Mouse (Mus musculus) cortical plate, adult 2 months (tissue): ENCODE results near the gene Tmem243. TPM values are rescaled to one million over a fixed set of nuclear protein-coding genes. Genes with fewer than 3 reads are reported as not detected.

Experiments used
- H3K27ac ChIP-seq: fragments of 200-500 bp; 2 replicates; pipeline ENCODE4 v1.5.1; 2012; ENCODE audit warnings: low read length, control low read depth, inconsistent platforms; ENCODE audit not compliant: insufficient read depth
- H3K4me1 ChIP-seq: fragments of 200-500 bp; 2 replicates; pipeline ENCODE4 v1.6.1; 2011; ENCODE audit warnings: low read length; ENCODE audit not compliant: control insufficient read depth, insufficient read depth
- H3K4me3 ChIP-seq: fragments of 200-500 bp; 2 replicates; pipeline ENCODE4 v1.5.1; 2011; ENCODE audit warnings: mild to moderate bottlenecking, low read length, control low read depth; ENCODE audit not compliant: insufficient read depth
- CTCF ChIP-seq: fragments of 200-500 bp; IDR thresholded peaks from 2 replicates; pipeline ENCODE4 v1.5.1; 2011; ENCODE audit warnings: mild to moderate bottlenecking, control low read depth, low read length; ENCODE audit not compliant: insufficient read depth; ENCODE audit errors: extremely low read depth
- POLR2A ChIP-seq: fragments of 200-500 bp; IDR thresholded peaks from 2 replicates; pipeline ENCODE4 v1.6.1; 2011; ENCODE audit warnings: mild to moderate bottlenecking, low read length, control low read depth; ENCODE audit not compliant: insufficient read depth; ENCODE audit errors: extremely low read depth
- polyA plus RNA-seq: library from polyadenylated mRNA; depleted of rRNA; stranded (reverse); fragments of >200 nt; gene quantifications from 2 replicates; pipeline ENCODE4 v1.2.3, GENCODE M21; 2012

Gene Tmem243
- polyA plus RNA-seq, 1 experiment = 22.7 TPM

DNA sequence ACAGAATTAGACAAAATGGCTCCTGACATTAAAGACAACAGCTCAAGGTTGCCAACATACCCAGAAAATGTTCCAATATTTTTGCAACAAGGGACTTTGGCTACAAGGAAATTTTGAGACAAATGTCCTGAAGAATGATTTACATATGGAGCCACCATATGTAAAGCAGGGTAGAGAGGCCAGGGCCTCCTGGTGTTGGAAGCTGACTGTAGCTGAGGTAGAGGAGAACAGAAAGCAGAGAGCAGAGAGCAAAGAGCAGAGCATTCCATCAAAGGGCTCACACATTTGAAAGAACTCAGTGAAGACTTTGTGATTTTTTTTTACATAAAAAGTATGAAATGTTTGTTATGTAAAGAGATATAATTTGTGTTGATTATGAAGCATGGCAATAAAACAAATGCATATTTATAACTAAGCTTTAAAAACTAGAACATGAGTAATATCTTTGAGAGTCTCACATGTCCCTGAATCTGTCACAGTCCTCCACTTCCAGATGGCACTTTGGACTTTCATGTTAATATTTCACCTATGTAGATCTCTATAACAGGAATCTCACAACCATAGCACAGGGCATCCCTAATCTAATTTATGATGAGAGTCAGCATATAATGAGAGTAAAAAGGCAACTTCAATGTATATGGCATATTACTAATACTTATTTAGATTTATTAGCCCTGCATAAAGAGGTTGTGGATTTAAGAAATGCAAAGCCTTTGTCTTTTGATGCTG is 20.5 kb upstream of the Tmem243 start:
- H3K4me3 ChIP-seq = no peak overlapping the region
- H3K4me1 ChIP-seq = no peaks in the 10 kb centered on the region
- H3K27ac ChIP-seq = no peak overlapping the region
- TF ChIP-seq CTCF (no peak), POLR2A (no peak)

GRCm38 (mm10) chr5:9086924-9087719 is 13.3 kb upstream of the Tmem243 start:
- Histone ChIP-seq H3K4me1 (no peaks in the 10 kb centered on the region), H3K4me3 (no peak overlapping the region), H3K27ac (no peak overlapping the region)
- TF ChIP-seq CTCF = no peak
- TF ChIP-seq POLR2A = no peak

- no peak overlapping the region for H3K4me3 ChIP-seq
- TF ChIP-seq CTCF = no peak
- no peak for TF ChIP-seq POLR2A
- H3K27ac ChIP-seq = no peak overlapping the region
- no peaks in the 10 kb centered on the region for H3K4me1 ChIP-seq
Observed at GRCm38 (mm10) chr5:9090493-9091106, 9.9 kb upstream of the Tmem243 start.

DNA sequence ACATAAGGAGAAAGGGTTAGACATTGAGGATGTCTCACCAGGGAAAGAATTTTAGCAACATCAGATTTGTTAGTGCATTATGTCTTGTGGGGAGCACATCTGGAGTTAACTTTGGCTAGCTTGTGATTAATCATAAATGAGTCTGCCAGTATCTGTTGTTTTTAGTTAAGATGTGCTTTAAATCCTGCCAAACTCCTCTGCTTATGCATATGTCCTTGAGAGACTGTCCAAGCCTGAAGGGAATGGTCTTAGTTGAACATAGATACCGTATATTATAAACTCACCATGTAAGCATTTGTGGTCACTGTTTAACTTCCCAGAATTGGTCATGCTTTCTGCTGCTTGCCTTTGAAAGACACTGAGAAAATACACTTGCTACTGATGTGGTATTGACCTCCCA is 7.8 kb upstream of the Tmem243 start:
- TF ChIP-seq CTCF (no peak), POLR2A (no peak)
- H3K27ac ChIP-seq = no peak overlapping the region
- no peaks in the 10 kb centered on the region for H3K4me1 ChIP-seq
- no peak overlapping the region for H3K4me3 ChIP-seq

- no peak overlapping the region for H3K27ac ChIP-seq
- TF ChIP-seq CTCF (no peak), POLR2A (no peak)
- no peak overlapping the region for H3K4me3 ChIP-seq
- no peaks in the 10 kb centered on the region for H3K4me1 ChIP-seq
Observed at GRCm38 (mm10) chr5:9093490-9093889, 7.0 kb upstream of the Tmem243 start.

DNA sequence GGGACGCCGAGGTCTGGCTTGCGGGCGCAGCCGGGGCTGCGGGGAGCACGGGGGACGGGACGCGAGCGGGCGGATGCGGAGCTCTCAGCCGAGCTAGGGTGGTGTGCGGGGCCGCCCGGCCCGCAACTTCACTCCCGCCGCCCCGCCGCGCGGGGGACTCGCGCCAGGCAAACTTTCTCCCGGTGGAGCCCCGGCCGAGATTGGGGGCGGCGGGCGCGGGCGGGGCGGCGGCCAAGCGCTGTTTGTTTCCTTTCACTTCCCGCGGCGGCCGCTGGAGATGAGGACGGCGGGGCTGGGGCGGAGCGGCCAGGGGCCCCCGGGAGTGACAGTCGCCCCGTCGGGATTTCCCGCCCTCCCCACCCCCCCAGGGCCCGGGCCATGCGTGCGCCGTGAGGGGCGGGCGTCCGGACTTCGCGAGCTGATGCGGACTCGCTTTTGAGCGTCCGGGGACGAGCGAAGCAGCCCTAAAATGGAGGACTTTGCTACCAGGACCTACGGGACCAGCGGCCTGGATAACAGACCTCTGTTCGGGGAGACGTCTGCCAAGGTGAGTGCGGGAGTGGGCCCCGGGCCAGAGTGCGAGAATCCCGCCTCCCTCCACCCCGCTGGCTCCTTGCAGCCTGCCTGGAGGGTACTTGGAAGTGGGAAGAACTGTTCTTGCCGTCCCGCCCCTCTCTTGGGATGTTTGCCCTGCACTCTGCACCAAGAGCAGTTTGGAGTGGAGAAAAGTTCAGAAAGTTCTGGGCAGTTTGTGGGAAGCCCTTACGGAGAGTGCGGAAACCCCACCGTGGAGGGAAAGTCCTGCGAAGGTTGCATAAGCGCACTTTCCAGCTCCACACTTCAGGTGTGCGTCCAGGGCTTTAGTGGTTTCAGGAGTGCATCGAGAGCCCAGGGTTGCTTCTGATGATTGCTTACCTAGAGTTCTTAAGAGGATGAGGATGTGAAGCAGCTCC is 657 bp downstream of the Tmem243 start:
- Histone ChIP-seq H3K27ac (0 out of 2 replicates have a peak overlapping the region, but pooled peaks have one; percentile 43), H3K4me3 (peak overlapping the region; percentile 74), H3K4me1 (no peaks in the 10 kb centered on the region; the same call in 1 of the 2 replicates)
- TF ChIP-seq CTCF = no peak
- TF ChIP-seq POLR2A = no peak

- H3K27ac ChIP-seq = no peak overlapping the region
- no peak overlapping the region for H3K4me3 ChIP-seq
- no peak for TF ChIP-seq CTCF
- no peak for TF ChIP-seq POLR2A
- H3K4me1 ChIP-seq = peaks cover 1% of the 10 kb centered on the region; the same call in 1 of the 2 replicates
Observed at GRCm38 (mm10) chr5:9102696-9103095, 2.2 kb downstream of the Tmem243 start.

GRCm38 (mm10) chr5:9103958-9104357 is 3.5 kb downstream of the Tmem243 start:
- Histone ChIP-seq H3K4me3 (no peak overlapping the region), H3K4me1 (peaks cover 3% of the 10 kb centered on the region; the same call in 1 of the 2 replicates), H3K27ac (no peak overlapping the region)
- TF ChIP-seq CTCF (no peak), POLR2A (no peak)
